Mouse (Mus musculus) brain, embryonic 14.5 days (tissue): ENCODE results near the gene Olfr509.

Experiments
- CTCF ChIP-seq: fragments of 200-500 bp; IDR thresholded peaks from 2 replicates; pipeline ENCODE4 v1.5.1; 2012; ENCODE audit warnings: inconsistent platforms, mild to moderate bottlenecking, moderate library complexity, borderline replicate concordance; ENCODE audit not compliant: insufficient read depth, insufficient read length; ENCODE audit errors: extremely low read depth
- POLR2A ChIP-seq: fragments of 200-500 bp; IDR thresholded peaks from 2 replicates; pipeline ENCODE4 v1.6.1; 2012; ENCODE audit warnings: mild to moderate bottlenecking, inconsistent platforms, borderline replicate concordance; ENCODE audit not compliant: poor library complexity, insufficient read depth, insufficient read length, severe bottlenecking; ENCODE audit errors: extremely low read depth

DNA sequence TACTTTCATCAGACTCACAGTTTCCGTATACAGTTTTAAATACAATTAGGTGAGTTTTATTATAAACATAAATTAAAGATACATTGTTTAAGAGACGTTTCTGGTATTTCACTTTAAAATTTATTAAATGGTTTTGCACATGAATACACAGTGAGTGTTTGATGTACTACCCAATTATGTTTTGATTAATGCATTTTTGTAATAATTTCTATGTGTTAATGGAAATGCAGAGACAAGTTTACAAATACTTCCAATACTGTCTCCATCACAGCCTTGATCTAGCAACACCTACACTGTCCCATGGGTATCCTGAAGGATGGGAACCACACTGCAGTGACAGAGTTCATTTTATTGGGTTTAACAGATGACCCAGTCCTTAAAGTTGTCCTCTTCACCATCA, 30.2 kb downstream of the Olfr509 start, which contains the start of gene Olfr507:
- TF ChIP-seq CTCF (no peak), POLR2A (no peak)
